Mouse (Mus musculus): Measurements from ENCODE around the gene Rara. TPM values are rescaled to one million over a fixed set of nuclear protein-coding genes. Genes with fewer than 3 reads are reported as not detected.

Rara gene
- total and polyA plus RNA-seq, 3 experiments, result 4.5 to 13.7 (median 12.1) TPM

DNA sequence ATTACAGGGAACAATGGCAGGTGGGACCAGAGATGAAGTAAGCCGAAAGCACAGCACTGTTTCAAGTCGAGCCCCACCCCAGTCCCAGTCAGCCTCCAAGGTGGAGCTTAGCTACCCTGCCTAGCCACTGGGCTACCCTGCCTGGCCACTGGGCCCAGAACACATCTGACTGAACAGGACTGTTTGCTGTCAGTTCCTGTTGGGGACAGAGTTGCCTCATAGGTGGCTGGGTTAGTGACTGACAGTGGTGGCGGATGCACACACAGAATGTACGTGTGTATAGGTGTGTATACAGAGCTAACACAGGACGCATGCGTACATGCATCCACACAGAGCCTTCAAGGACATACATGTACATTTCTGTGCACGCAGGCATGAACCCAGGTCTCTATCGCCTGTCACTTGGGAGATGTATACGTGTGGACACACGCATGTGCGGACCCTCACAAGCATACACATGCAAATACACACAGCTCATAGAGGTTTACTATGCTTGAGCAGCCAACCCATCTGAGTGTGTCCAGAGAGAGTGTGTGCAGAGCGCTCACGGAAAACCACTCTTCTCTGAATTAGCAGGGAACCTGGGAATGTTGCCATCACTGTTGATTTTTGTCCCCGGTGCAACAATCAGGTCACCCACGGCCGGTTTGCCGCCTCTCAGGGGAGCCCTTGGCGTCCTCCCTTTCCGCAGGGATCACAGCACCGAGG is 53.8 kb downstream of the Rara start:
- dilution Hi-C loops (cut with MboI; ENCODE audit: extremely low pct_ligation_motif_present, extremely low pct_unique_long_range_greater_than_20kb, low sequenced_read_pairs) (no loop called here), in situ Hi-C loops (cut with MboI; ENCODE audit: low pct_ligation_motif_present, low pct_unique_long_range_greater_than_20kb, low sequenced_read_pairs) (no loop called here)
- Histone ChIP-seq H3K4me2 (ENCODE audit: insufficient read depth, low read depth, poor library complexity, severe bottlenecking) (peak overlapping the region; percentile 55), H3K9ac (ENCODE audit: insufficient read depth, low read depth) (no peak overlapping the region), H3K4me1 (ENCODE audit: control insufficient read depth in 1 of 2, insufficient read depth in 2 of 2) (peaks cover 4 to 11% of the 10 kb centered on the region in 2 experiments), H3K36me3 (replicated peaks in 1 of 2; ENCODE audit: control insufficient read depth in 1 of 2, insufficient read depth in 1 of 2, low read length in 1 of 2) (peaks cover 0 to 2% of the 10 kb centered on the region in 2 experiments), H3K4me3 (replicated peaks in 1 of 3; ENCODE audit: low read depth in 2 of 3, low read length in 2 of 3, poor library complexity in 1 of 3) (peak overlapping the region in 1 of 3 experiments; percentile 73), H3K27ac (ENCODE audit: insufficient read depth, low read depth) (no peak overlapping the region), H3K9me3 (replicated peaks; ENCODE audit: low read length) (peaks cover 5% of the 10 kb centered on the region), H3K27me3 (replicated peaks) (peaks cover 39% of the 10 kb centered on the region), H3K79me2 (replicated peaks; ENCODE audit: control insufficient read depth, extremely low read depth, insufficient read depth, poor library complexity, severe bottlenecking) (no peaks in the 10 kb centered on the region)
- no peak for DNase-seq (ENCODE audit: extremely low read depth)
- TF ChIP-seq NRF1 (IDR thresholded peaks at IDR 0.05; ENCODE audit: low read depth, low read length) (no peak), NELFE (IDR thresholded peaks at IDR 0.05; ENCODE audit: low read depth, low read length) (no peak), TCF12 (IDR thresholded peaks at IDR 0.05; ENCODE audit: low read depth, low read length) (no peak), MXI1 (IDR thresholded peaks at IDR 0.05; ENCODE audit: low read depth, low read length) (no peak), POLR2AphosphoS2 (IDR thresholded peaks at IDR 0.05; ENCODE audit: low read depth, low read length) (no peak), IRF4 (IDR thresholded peaks at IDR 0.05; ENCODE audit: low read depth, low read length) (no peak), ZNF384 (IDR thresholded peaks at IDR 0.05; ENCODE audit: low read depth, low read length) (no peak), PAX5 (IDR thresholded peaks at IDR 0.05; ENCODE audit: low read length) (no peak), MEF2A (IDR thresholded peaks at IDR 0.05; ENCODE audit: borderline replicate concordance, low read depth, low read length) (no peak), MAZ (IDR thresholded peaks at IDR 0.05; ENCODE audit: low read depth, low read length) (no peak), JUN (IDR thresholded peaks at IDR 0.05; ENCODE audit: insufficient read depth, low read depth, low read length) (no peak), MYC (IDR thresholded peaks at IDR 0.05; ENCODE audit: low read depth, low read length) (no peak), EP300 (IDR thresholded peaks at IDR 0.05; ENCODE audit: low read length) (no peak), ZKSCAN1 (IDR thresholded peaks at IDR 0.05; ENCODE audit: borderline replicate concordance, low read depth, low read length) (no peak), POLR2A (IDR thresholded peaks at IDR 0.05; ENCODE audit: low read depth, low read length) (no peak), ELF1 (IDR thresholded peaks at IDR 0.05; ENCODE audit: low read depth, low read length) (no peak), SIN3A (IDR thresholded peaks at IDR 0.05; ENCODE audit: low read length) (no peak), BHLHE40 (IDR thresholded peaks at IDR 0.05; ENCODE audit: low read depth, low read length) (no peak), MAFK (IDR thresholded peaks at IDR 0.05; ENCODE audit: insufficient replicate concordance, low read length) (no peak), USF2 (conservative IDR thresholded peaks at IDR 0.05; ENCODE audit: low read depth, low read length) (no peak)

Measured in CH12.LX (cell line).